Mouse (Mus musculus) ovary, adult 18-20 months (tissue): ENCODE measurements around the gene Rnf123.

ENCODE experiments used
- DNase-seq: peaks from one replicate; pipeline ENCODE4 v3.0.0; 2022; ENCODE audit warnings: low spot score, mixed read lengths

Gene Rnf123

GRCm38 (mm10) chr9:108082988-108083431, at the start of gene Rnf123:
Gene Rnf123, minus strand, starts transcription at chr9:108083346.
- no peak for DNase-seq

DNA sequence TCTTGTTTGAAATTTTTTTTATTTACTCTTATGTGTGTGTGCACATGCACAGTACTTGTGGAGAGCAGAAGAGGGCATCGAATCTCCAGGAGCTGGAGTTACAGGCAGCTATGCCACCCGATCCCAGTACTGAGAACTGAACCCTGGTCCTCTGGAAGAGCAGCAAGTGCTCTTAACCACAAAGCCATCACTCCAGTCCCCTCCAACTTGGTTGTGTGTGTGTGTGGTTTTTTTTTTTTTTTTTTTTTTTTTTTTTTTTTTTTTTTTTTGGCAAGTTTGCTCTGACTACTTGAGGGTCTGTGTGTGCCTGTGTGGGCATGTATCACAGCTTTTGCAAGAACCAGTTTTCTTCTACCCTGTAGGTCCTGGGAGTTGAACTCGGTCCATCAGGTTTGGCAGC, 49.2 kb upstream of the Rnf123 start:
- DNase-seq, result no peak

- no peak for DNase-seq
These were observed 48.4 kb upstream of the Rnf123 start for GRCm38 (mm10) chr9:108131502-108131901.

GRCm38 (mm10) chr9:108129042-108129948, 46.1 kb upstream of the Rnf123 start:
- DNase-seq, result no peak

GRCm38 (mm10) chr9:108128248-108128647, 45.1 kb upstream of the Rnf123 start:
- no peak for DNase-seq

DNA sequence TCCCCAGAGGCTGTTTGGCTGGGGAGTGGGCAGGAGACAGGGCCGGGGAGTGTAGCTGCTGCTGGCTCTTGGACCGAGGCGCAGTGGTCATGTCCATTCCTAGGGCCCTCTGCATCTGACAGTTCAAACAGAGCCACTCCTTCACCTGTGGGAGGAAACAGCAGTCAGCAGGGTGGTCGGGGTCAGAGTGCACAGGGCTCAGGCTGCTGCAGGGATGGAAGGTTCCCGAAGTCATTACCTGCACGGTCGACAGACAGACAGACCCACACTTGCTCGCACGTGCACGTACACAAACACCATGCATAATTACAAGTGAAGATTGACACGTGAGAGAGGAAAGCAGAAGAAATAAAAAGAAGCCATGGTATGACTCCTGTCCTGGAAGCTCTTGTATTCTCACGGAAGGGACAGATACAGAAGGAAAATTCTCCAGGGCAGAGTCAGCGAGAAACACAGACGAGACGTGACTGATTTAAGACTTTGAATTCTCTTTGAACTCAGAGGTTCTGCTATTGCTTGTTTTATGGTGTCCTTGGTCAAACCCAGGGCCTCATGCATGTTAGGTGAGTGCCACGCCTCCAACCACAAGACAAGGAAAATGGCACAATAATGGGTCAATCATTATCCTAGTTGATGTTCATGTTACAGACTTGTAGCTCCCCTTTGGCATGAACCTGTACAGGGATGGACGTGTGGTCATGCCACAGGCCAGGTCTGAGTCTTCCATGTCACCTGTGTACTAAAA, 43.5 kb upstream of the Rnf123 start:
- DNase-seq, result no peak

- DNase-seq, result no peak
These were observed 42.6 kb upstream of the Rnf123 start for GRCm38 (mm10) chr9:108125731-108126130.

GRCm38 (mm10) chr9:108123916-108124315, 40.8 kb upstream of the Rnf123 start:
- no peak for DNase-seq

- DNase-seq, result peak; percentile 72
These were observed 38.2 kb upstream of the Rnf123 start for GRCm38 (mm10) chr9:108121170-108121969.

DNA sequence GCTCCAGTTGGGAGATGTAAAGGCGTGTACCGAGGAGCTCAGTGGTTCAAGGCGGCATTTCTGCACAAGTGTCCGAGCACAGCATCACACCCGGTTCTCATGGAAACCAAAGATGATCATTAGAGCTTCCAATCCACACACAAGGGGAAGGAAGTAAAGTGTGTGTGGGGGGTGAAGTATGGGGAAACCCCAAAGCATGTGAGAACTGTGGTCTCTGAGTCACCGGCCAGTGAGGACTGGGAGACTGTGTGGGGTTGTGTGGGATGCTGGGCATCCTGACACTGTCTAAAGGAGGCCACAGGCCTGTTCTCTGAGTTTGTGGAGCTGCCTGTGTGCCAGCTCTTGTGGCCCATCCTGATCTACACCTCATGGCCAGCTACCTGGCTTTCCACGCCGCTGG, 37.5 kb upstream of the Rnf123 start:
- no peak for DNase-seq

DNA sequence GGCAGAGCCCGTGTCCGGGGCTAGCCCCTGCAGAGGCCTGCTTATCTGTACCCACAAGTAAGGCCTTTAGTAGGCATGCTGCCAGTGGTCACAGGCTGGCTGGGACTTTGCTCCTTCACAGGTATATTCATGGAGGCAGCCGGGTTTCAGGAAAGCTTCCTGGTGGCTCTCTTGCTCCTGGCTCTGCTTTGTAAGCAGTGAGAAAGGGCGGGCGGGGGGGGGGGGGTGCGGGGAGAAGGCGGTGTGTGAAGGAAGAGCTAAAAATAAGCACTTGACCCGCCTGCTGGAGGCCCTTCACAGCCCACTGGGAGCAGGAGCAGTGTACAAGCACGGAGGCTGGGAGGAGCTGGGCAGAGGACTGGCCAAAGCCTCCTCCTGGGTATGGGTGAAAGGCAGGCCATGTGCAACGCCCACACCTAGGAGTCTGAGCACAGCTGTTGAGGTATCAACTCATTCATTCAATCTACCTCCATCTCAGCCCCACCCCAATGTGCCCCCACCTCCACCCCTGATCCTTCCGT, 36.8 kb upstream of the Rnf123 start:
- DNase-seq, result peak; percentile 55

GRCm38 (mm10) chr9:108117143-108117542, 34.0 kb upstream of the Rnf123 start:
- DNase-seq, result peak; percentile 80

DNA sequence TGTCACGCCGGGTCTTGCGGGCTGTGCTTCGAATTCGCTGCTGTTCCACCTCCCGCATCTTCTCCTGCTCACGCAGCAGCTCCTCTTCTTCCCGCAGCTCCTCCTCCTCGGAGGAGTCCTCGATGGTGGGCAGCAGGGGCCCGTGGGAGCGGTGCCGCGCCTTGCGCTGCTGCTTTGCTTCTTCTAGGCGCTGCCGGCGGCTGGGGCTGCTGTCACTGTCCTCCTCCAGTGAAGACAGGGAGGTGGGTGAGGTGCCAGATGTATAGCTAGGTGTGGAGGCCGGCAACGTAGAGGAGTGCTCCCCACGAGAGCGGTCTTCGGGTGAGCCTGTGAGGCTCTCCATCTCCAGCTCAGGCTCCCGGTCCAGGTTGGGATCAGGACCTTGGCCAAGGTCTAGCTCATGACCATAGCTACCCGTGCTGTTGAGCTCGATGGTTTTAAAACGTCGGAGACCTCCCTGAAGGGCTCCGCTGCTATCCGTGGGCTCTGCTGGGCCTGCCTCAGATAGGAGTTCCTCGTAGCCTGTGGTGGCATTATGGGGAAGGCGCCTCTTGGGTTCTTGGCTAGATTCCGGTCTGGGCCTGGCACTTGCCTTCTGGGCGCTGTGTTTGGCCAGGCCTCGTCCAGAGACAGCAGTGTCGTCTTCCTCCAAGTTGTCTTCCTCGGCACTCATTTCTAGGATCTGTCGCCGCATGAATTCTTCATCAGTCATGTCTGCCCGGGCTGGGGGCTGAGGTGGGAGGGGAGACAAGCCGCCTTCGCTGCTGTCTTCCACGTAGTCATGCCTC, 32.3 kb upstream of the Rnf123 start:
- no peak for DNase-seq

DNA sequence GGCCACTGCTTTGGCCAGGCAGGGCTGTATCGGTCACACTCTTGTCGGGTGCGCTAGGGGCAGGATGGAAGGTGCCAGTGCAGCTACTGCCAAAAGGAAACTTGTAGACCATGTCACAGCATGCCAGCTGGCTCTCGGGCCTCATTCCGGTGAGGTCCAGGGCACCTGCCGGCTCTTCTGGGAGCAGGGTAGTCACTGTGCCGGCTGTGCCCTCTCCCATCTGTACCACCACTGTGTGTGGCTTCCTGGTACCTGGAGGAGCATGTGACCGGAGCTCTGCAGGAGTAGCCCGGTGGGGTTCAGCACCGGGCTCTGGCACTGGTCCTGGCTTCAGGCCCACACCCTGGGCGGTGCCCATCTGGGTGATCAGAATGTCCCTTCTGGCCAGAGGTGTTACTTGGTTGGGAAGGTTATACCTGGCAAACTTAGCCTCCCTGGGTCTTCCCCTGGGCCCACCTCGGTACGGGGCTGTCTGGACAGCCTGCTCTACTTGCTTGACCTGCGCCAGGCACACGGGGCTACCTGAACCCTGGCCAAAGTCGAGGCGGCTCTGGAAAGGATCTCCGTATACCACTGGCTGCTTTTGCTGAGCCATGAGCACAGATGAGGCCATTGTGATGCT, 29.7 kb upstream of the Rnf123 start:
- no peak for DNase-seq

DNA sequence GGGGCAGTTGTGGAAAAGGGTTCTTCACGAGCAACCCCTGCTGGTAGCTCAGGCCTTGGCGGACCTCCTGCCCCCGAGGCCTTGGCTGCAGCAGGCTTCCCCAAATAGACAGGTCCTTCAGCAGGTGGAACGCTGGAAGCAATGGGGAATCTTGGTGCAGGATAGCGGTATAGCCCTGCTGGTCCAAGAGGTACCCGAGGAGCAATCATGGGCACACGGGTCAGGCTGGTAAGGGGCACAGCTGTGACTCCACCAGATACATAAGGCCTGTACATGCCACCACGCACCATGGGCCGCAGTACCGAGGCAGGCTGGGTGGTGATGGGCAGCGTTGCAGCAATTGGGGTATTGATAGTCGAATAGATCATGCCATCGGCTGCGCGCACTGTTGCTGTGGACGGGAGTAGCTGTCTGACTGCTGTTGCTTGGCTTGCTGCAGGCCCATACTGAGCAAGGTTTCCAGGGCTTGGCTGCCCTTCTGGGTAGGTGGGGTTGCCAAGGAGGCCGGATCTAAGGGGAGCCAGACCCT, 28.5 kb upstream of the Rnf123 start:
- DNase-seq, result no peak

DNA sequence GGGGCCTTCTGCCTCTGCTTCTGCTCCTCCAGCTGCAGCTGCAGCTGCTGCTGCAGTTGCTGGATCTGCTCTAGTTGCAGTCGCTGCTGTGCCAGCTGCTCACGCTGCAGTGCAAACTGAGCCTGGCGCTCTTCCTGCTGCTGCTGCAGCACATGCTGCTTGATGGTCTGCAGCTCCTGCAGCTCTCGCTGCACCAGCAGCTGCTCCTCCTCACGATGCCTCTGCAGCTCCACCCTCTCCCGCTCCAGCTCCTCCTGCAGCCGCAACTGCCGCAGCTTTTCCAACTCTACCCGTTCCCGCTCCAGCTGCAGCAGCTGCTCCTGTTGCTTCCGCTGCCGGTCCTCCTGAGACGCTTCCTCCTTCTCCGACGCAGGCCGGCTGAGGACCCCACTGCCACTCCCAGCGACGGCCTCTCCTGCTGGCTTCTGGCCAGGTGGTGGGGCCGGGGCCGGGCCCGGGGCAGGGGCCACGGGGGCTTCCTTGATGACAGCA, 28.0 kb upstream of the Rnf123 start:
- no peak for DNase-seq

DNA sequence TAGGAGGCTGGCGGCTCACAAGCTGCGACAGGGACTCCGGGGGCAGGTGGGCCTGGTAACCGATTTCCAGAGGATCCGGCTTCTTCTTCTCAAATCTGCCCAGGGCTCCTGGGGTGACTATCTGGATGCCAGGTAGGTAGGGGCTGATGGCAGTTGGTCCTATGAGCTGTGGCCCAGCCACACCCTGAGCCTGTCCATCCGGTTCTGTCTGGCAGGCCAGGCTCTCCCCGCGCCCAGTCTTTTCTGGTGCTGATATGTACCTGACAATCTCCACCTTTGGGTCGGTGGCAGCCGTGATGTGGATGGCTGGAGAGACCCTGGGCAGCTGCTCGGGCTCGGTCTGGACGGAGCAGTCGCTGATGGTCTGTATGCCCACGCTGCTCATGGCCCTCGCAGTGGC, 27.0 kb upstream of the Rnf123 start:
- DNase-seq, result no peak

GRCm38 (mm10) chr9:108107867-108108266, 24.7 kb upstream of the Rnf123 start:
- no peak for DNase-seq

GRCm38 (mm10) chr9:108106090-108106489, 22.9 kb upstream of the Rnf123 start:
- DNase-seq, result no peak

DNA sequence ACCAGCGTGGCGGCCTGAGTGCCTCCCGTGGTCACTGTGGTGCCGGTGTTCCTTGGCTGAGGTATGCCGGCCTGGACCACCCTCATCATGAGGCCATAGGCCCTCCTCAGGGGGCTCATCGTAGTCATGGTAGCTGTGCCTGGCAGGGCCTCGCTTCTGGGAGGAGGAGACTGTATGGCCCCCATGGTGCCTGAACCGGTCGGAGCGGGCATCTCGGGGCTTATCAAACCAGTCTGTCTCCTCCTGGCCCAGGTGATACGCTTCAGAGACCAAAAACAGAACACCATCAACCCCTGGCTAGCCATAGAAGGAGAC, 22.4 kb upstream of the Rnf123 start:
- no peak for DNase-seq
